Mouse (Mus musculus): ENCODE measurements around the gene Mettl8.

The Mettl8 gene

GRCm38 (mm10) chr2:71055300-71056114 lies at the start of gene Mettl8, which contains the start of gene Dcaf17:
Gene Mettl8 (minus strand): TSS chr2:71055583.
Gene Dcaf17 (plus strand): TSS chr2:71055328.
- peak; percentile 97 for ATAC-seq (ENCODE audit: insufficient number of reproducible peaks, low FRiP score, low TSS enrichment)

- no peak for ATAC-seq (ENCODE audit: insufficient number of reproducible peaks, low FRiP score, low TSS enrichment)
These were observed 49.3 kb upstream of the Mettl8 start for GRCm38 (mm10) chr2:71104696-71105095.

GRCm38 (mm10) chr2:71103292-71103680 lies 47.9 kb upstream of the Mettl8 start:
- no peak for ATAC-seq (ENCODE audit: insufficient number of reproducible peaks, low FRiP score, low TSS enrichment)

- ATAC-seq (ENCODE audit: insufficient number of reproducible peaks, low FRiP score, low TSS enrichment) = no peak
These were observed 47.4 kb upstream of the Mettl8 start for GRCm38 (mm10) chr2:71102621-71103291.

- ATAC-seq (ENCODE audit: insufficient number of reproducible peaks, low FRiP score, low TSS enrichment) = no peak
These were observed 40.8 kb upstream of the Mettl8 start for GRCm38 (mm10) chr2:71096170-71096569.

GRCm38 (mm10) chr2:71090660-71091445 lies 35.5 kb upstream of the Mettl8 start:
- no peak for ATAC-seq (ENCODE audit: insufficient number of reproducible peaks, low FRiP score, low TSS enrichment)

GRCm38 (mm10) chr2:71089766-71090165 lies 34.4 kb upstream of the Mettl8 start:
- ATAC-seq (ENCODE audit: insufficient number of reproducible peaks, low FRiP score, low TSS enrichment) = no peak

GRCm38 (mm10) chr2:71083454-71084193 lies 28.2 kb upstream of the Mettl8 start:
- ATAC-seq (ENCODE audit: insufficient number of reproducible peaks, low FRiP score, low TSS enrichment) = no peak

- ATAC-seq (ENCODE audit: insufficient number of reproducible peaks, low FRiP score, low TSS enrichment) = no peak
These were observed 27.0 kb upstream of the Mettl8 start for GRCm38 (mm10) chr2:71082416-71082815.

GRCm38 (mm10) chr2:71073828-71074227 lies 18.4 kb upstream of the Mettl8 start:
- no peak for ATAC-seq (ENCODE audit: insufficient number of reproducible peaks, low FRiP score, low TSS enrichment)

- no peak for ATAC-seq (ENCODE audit: insufficient number of reproducible peaks, low FRiP score, low TSS enrichment)
These were observed 17.9 kb upstream of the Mettl8 start for GRCm38 (mm10) chr2:71073330-71073729.

- no peak for ATAC-seq (ENCODE audit: insufficient number of reproducible peaks, low FRiP score, low TSS enrichment)
These were observed 16.2 kb upstream of the Mettl8 start for GRCm38 (mm10) chr2:71071601-71072000.

GRCm38 (mm10) chr2:71056115-71056835 lies 892 bp upstream of the Mettl8 start:
- no peak for ATAC-seq (ENCODE audit: insufficient number of reproducible peaks, low FRiP score, low TSS enrichment)

GRCm38 (mm10) chr2:71054716-71055115 lies 667 bp downstream of the Mettl8 start:
- no peak for ATAC-seq (ENCODE audit: insufficient number of reproducible peaks, low FRiP score, low TSS enrichment)

- ATAC-seq (ENCODE audit: insufficient number of reproducible peaks, low FRiP score, low TSS enrichment) = no peak
These were observed 4.9 kb downstream of the Mettl8 start for GRCm38 (mm10) chr2:71050511-71050910.

GRCm38 (mm10) chr2:71048896-71049295 lies 6.5 kb downstream of the Mettl8 start:
- no peak for ATAC-seq (ENCODE audit: insufficient number of reproducible peaks, low FRiP score, low TSS enrichment)

GRCm38 (mm10) chr2:71046751-71047320 lies 8.5 kb downstream of the Mettl8 start:
- no peak for ATAC-seq (ENCODE audit: insufficient number of reproducible peaks, low FRiP score, low TSS enrichment)

- ATAC-seq (ENCODE audit: insufficient number of reproducible peaks, low FRiP score, low TSS enrichment) = no peak
These were observed 9.2 kb downstream of the Mettl8 start for GRCm38 (mm10) chr2:71046151-71046550.

GRCm38 (mm10) chr2:71039522-71040121 lies 15.8 kb downstream of the Mettl8 start:
- peak; percentile 93 for ATAC-seq (ENCODE audit: insufficient number of reproducible peaks, low FRiP score, low TSS enrichment)

Data from cerebellum, adult (tissue).